Mouse (Mus musculus) G1E (cell line): ENCODE results near the gene Trir. TPM values are rescaled to one million over a fixed set of nuclear protein-coding genes. Genes with fewer than 3 reads are reported as not detected.

Source experiments
- ATAC-seq: 2 replicates; pipeline ENCODE4 v1.8.0; 2016; ENCODE audit warnings: mild to moderate bottlenecking; ENCODE audit not compliant: insufficient number of reproducible peaks, poor library complexity, low FRiP score, severe bottlenecking; ENCODE audit errors: extremely low read depth
- DNase-seq: peaks from one replicate; pipeline ENCODE4 v3.0.0; 2012; ENCODE audit warnings: low spot score
- H3K27me3 ChIP-seq: 2 replicates; pipeline ENCODE4 v1.6.1; 2012; ENCODE audit warnings: mild to moderate bottlenecking, low read length, inconsistent platforms; ENCODE audit not compliant: insufficient read depth
- H3K36me3 ChIP-seq: replicated peaks from 2 replicates; pipeline ENCODE3; 2012; ENCODE audit warnings: mild to moderate bottlenecking, inconsistent platforms
- H3K4me1 ChIP-seq: 2 replicates; pipeline ENCODE4 v1.6.1; 2012; ENCODE audit warnings: low read depth, low read length, inconsistent platforms, mixed read lengths; ENCODE audit not compliant: insufficient read depth
- H3K4me3 ChIP-seq: 2 replicates; pipeline ENCODE4 v1.5.1; 2012; ENCODE audit warnings: low read depth, mild to moderate bottlenecking, inconsistent platforms, low read length, moderate library complexity, mixed read lengths
- H3K9me3 ChIP-seq: replicated peaks from 2 replicates; pipeline ENCODE4 v1.6.1; 2012; ENCODE audit warnings: inconsistent platforms
- CTCF ChIP-seq: IDR thresholded peaks from 2 replicates; pipeline ENCODE4 v1.5.1; 2012; ENCODE audit warnings: low read depth, low read length, inconsistent platforms, mixed read lengths
- GATA1 ChIP-seq: IDR thresholded peaks from 2 replicates; pipeline ENCODE4 v1.6.1; 2012; ENCODE audit warnings: borderline replicate concordance, low read length, inconsistent platforms, mixed read lengths
- GATA2 ChIP-seq: IDR thresholded peaks from 2 replicates; pipeline ENCODE4 v1.6.1; 2012; ENCODE audit warnings: low read depth, low read length, inconsistent platforms, borderline replicate concordance
- POLR2AphosphoS5 ChIP-seq: IDR thresholded peaks from 2 replicates; pipeline ENCODE4 v1.6.1; 2012; ENCODE audit warnings: low read depth, low read length, inconsistent platforms; ENCODE audit not compliant: insufficient replicate concordance
- TAL1 ChIP-seq: conservative IDR thresholded peaks from 2 replicates; pipeline ENCODE4 v1.6.1; 2012; ENCODE audit warnings: low read depth, low read length, inconsistent platforms, mixed read lengths
- polyA plus RNA-seq: library from polyadenylated mRNA; stranded (reverse); fragments of >175 nt; gene quantifications from 2 replicates; pipeline ENCODE4 v1.2.3, GENCODE M21; 2012
- total RNA-seq, 2 experiments: library from RNA; stranded (forward) in 1 of 2; stranded (reverse) in 1 of 2; fragments of 200-1000 nt in 1 of 2; fragments of >200 nt in 1 of 2; fragmentation: Nextera tagmentation in 1 of 2; gene quantifications; 2 replicates each; pipeline ENCODE4 v1.2.3; 2014 to 2017

Trir gene
- total and polyA plus RNA-seq, 3 experiments, result 61.3 to 263 (median 151) TPM

DNA sequence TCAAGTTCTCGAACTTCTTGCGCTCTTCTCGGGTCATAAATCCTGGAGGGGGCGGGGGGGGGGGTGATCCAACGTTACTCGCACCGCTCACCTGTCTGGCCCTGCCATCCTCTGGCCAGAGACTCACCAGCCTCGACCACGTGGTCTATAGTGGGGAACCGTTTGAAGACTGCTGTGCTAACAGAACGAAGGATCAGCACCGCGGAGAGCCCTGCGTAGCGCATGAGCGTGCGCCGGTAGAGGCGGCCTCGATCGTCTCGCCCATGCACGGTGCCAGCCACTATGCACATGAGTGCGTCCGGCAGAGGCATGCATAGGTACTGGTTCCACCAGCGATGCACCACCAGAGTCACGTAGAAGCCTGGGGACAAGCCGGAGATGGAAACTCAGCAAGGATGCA lies 15.4 kb upstream of the Trir start:
- Histone ChIP-seq H3K27me3 (peaks cover 54% of the 10 kb centered on the region), H3K9me3 (peaks cover 3% of the 10 kb centered on the region), H3K4me1 (peaks cover 15% of the 10 kb centered on the region), H3K36me3 (no peaks in the 10 kb centered on the region), H3K4me3 (no peak overlapping the region)
- ATAC-seq, result no peak
- no peak for TF ChIP-seq GATA2
- no peak for TF ChIP-seq POLR2AphosphoS5
- TF ChIP-seq TAL1, result no peak
- DNase-seq, result no peak

DNA sequence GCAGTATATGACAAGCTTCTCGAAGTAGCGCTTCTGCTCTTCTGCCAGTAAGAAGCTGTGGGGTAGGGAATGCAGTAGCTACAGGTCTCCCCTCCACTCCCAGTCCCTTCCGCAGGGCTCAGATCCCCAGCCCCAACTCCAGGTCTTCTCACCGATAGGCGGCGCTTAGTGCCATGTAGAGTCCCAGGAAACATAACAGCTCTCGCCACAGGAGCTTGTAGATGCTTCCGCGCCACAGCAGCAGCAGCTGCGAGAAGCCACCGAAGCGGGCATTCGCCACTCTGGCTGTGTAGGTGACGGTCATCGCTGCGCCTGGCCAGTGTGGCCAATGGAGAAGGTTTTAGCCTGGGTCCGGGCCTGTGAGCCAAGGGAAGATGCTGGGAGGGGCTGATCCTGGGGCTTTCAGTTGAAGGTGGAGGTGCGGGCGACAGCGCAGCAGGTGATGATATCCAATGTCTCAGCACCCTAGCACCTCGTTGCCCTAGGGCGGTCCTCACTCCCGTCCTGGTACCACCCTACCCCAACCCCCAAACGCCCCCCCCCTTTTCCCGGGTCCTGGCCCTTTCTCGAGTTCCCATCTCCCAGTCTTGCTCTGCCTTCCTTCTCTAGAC lies 13.3 kb upstream of the Trir start:
- Histone ChIP-seq H3K4me1 (peaks cover 15% of the 10 kb centered on the region), H3K27me3 (peaks cover 43% of the 10 kb centered on the region), H3K36me3 (peaks cover 18% of the 10 kb centered on the region), H3K9me3 (peaks cover 3% of the 10 kb centered on the region), H3K4me3 (no peak overlapping the region; the same call in 1 of the 2 replicates)
- ATAC-seq, result no peak
- DNase-seq, result no peak
- TF ChIP-seq TAL1 (no peak), CTCF (no peak), GATA1 (no peak), POLR2AphosphoS5 (no peak), GATA2 (no peak)

DNA sequence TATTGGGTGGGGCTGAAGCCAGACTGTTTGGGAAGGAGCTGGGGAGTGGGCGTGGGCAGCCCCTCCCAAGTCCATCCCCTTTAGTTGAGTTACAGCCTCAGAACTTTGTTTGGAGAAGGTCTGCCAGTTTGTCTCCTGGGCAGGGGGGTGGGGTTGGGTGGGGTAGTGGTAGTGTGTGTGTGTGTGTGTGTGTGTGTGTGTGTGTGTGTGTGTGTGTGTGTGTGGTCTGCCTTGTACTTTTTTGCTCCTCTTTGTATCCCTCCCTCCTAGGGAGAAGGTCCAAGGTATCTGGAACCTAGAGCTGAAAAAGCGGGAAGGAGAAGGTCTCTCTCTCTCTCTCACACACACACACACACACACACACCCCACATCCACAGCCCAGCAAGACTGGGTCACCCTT lies 12.2 kb upstream of the Trir start, which contains the start of gene Best2:
Gene Best2, minus strand, starts transcription at position 101 of the 400 bp plus-strand sequence.
- Histone ChIP-seq H3K36me3 (peaks cover 29% of the 10 kb centered on the region), H3K4me1 (peaks cover 18% of the 10 kb centered on the region), H3K9me3 (no peaks in the 10 kb centered on the region), H3K4me3 (no peak within 1 kb of the TSS; the same call in 1 of the 2 replicates), H3K27me3 (peaks cover 35% of the 10 kb centered on the region)
- DNase-seq (no peak), ATAC-seq (no peak)
- TF ChIP-seq GATA1 (no peak), POLR2AphosphoS5 (no peak), GATA2 (no peak), TAL1 (no peak), CTCF (no peak)

DNA sequence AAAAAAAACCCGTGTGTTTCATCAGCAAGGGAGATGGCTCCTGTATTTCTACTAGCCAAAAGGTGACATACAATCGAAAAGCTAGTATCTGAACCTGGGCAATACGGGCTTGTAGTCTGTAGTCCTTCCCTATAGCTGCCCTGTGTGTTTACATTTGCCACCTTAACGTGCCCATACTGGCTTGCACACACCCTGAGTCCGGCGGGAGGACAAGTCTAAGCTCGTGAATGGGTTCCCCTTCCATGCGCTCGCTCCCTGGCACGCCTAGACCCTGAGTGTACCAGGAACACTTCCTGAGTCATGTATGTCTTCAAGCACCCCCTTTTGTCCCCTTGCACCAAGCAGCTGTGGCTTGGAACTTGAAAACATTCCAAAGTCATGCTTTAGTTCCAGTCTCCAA lies 9.9 kb upstream of the Trir start:
- peaks cover 24% of the 10 kb centered on the region for H3K27me3 ChIP-seq
- H3K9me3 ChIP-seq, result no peaks in the 10 kb centered on the region
- H3K4me1 ChIP-seq, result peaks cover 26% of the 10 kb centered on the region
- H3K4me3 ChIP-seq, result no peak overlapping the region
- DNase-seq (no peak), ATAC-seq (no peak)
- TF ChIP-seq GATA2, result no peak
- TF ChIP-seq CTCF, result no peak
- TF ChIP-seq POLR2AphosphoS5, result no peak
- H3K36me3 ChIP-seq, result peaks cover 52% of the 10 kb centered on the region

DNA sequence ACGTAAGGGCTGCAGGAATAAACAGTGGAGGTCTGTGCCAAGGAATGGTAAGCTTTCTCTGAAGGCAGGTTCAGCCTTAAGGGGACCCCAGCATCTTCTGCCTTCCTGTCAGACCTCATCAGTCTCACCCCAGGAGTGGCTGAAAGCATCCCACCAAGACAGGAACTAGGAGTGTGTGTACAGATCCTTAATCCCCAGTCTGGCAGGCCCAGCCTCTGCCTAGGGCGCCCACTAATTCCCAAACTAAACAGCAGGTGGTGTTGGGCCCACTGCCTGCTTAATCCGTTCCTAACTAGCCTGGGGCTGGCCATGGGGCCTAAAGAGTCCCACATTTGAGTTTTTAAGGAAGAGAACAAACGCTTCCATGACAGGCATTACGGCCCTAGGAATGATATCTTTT lies 9.4 kb upstream of the Trir start:
- no peak for DNase-seq
- H3K4me3 ChIP-seq, result no peak overlapping the region
- peaks cover 57% of the 10 kb centered on the region for H3K36me3 ChIP-seq
- no peaks in the 10 kb centered on the region for H3K9me3 ChIP-seq
- H3K27me3 ChIP-seq, result peaks cover 22% of the 10 kb centered on the region
- ATAC-seq, result no peak
- peaks cover 28% of the 10 kb centered on the region for H3K4me1 ChIP-seq
- TF ChIP-seq POLR2AphosphoS5 (no peak), CTCF (no peak), GATA2 (no peak), TAL1 (no peak), GATA1 (no peak)

DNA sequence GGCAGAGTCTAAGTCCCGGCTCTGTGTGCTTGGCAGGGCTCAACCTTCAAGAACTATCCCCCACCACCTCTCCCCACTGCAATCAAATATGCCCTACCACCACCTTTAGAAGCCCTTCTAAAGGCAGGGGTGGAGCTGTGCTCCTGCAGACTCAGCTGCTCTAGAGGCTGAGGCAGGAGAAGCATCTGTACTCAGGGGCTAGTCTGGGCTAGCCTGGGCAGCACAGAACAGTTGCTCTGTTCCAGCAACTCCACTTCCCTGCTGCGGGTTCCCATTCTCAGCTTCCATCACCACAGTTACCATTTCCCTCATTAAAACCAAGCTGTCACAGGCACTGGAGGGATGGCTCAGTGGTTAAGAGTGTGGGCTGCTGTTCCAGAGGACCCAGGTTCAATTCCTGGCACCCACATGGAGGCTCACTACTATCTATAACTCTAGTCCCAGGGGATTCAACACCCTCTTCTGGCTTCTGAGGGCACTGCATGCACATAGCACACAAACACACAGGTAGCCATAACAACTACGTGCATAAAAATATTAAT lies 5.0 kb upstream of the Trir start:
- Histone ChIP-seq H3K4me3 (no peak overlapping the region), H3K4me1 (peaks cover 43% of the 10 kb centered on the region), H3K27me3 (no peaks in the 10 kb centered on the region), H3K9me3 (no peaks in the 10 kb centered on the region), H3K36me3 (peaks cover 76% of the 10 kb centered on the region)
- ATAC-seq (no peak), DNase-seq (no peak)
- TF ChIP-seq POLR2AphosphoS5, result no peak
- TF ChIP-seq GATA2, result no peak
- no peak for TF ChIP-seq CTCF
- no peak for TF ChIP-seq TAL1
- TF ChIP-seq GATA1, result no peak
